9 mouse cellular contexts compared by ENCODE assay signal in the genomic region with DNA sequence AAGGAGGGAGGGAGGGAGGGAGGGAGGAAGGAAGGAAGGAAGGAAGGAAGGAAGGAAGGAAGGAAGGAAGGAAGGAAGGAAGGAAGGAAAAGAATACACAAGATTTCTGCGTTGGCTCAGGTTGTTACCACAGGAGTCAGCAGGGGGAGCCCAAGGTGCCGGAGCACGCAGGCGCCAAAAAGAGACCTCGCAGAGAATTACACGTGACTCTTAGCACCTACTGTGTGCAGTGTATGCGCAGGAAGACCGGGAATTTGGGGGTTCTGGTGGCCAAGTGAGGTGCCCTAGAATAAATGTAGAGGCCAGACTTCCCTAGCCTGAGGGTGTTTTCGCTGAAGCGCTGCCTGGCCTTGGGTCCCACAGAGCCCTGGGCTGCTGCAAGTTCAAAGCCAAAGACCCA.
DNase-seq lines count a peak whose midpoint lies in the region; ATAC-seq and TF ChIP-seq lines count a peak whose summit lies in the region.
"Had no signal": no experiment of that assay in that cellular context is flagged by ENCODE, and none has a peak within 500 bp of the region (broad histone marks: within the 10 kb centered on the region; RNA-seq: fewer than 3 reads in every experiment).

No protein-coding gene starts in this region.

- H3K27me3 ChIP-seq in heart, postnatal 0 days (ENCODE audit: control insufficient read depth, insufficient read depth, low read length): peaks cover 95% of the 10 kb centered on the region
- peaks cover 91% of the 10 kb centered on the region for H3K27me3 ChIP-seq in heart, embryonic 11.5 days (ENCODE audit: control insufficient read depth, insufficient read depth, low read length)
- peaks cover 55% of the 10 kb centered on the region for H3K27me3 ChIP-seq in lung, postnatal 0 days (replicated peaks; ENCODE audit: insufficient read depth, low read length)

- no peak for TF ChIP-seq POLR2A in olfactory bulb, adult 2 months (IDR thresholded peaks at IDR 0.05; ENCODE audit: insufficient read depth, low read depth, low read length)

- no peaks in the 10 kb centered on the region for H3K36me3 ChIP-seq in heart, postnatal 0 days (replicated peaks; ENCODE audit: control insufficient read depth, insufficient read depth, low read length)
- no peaks in the 10 kb centered on the region for H3K36me3 ChIP-seq in heart, embryonic 11.5 days (ENCODE audit: control insufficient read depth, insufficient read depth, low read length)
- H3K36me3 ChIP-seq in lung, postnatal 0 days (ENCODE audit: insufficient read depth, low read length): no peaks in the 10 kb centered on the region
- H3K36me3 ChIP-seq: stomach, embryonic 15.5 days had no signal

- no peak for DNase-seq in heart, postnatal 0 days (ENCODE audit: low spot score)
- no peak for DNase-seq in lung, postnatal 0 days (ENCODE audit: low spot score)
- DNase-seq in lung, postnatal 4 days: no peak
- DNase-seq in R1 (ENCODE audit: low read depth, low spot score) (peak; percentile 70), adipocyte (ENCODE audit: low spot score) (no peak)
- DNase-seq: gastrocnemius, postnatal 36 days had no signal

- H3K4me1 ChIP-seq in heart, postnatal 0 days (ENCODE audit: control insufficient read depth, insufficient read depth): no peaks in the 10 kb centered on the region
- H3K4me1 ChIP-seq in heart, embryonic 11.5 days (ENCODE audit: control insufficient read depth, insufficient read depth, low read length): no peaks in the 10 kb centered on the region
- no peaks in the 10 kb centered on the region for H3K4me1 ChIP-seq in lung, postnatal 0 days (ENCODE audit: insufficient read depth, low read depth, low read length)
- H3K4me1 ChIP-seq in olfactory bulb, adult 2 months (ENCODE audit: control insufficient read depth, insufficient read depth, low read length): peaks cover 23% of the 10 kb centered on the region
- H3K4me1 ChIP-seq: stomach, embryonic 15.5 days had no signal

- H3K27ac ChIP-seq in heart, postnatal 0 days (ENCODE audit: low read depth): no peak overlapping the region
- H3K27ac ChIP-seq in heart, embryonic 11.5 days (ENCODE audit: low read depth, low read length): no peak overlapping the region
- H3K27ac ChIP-seq in lung, postnatal 0 days (ENCODE audit: low read length): no peak overlapping the region
- no peak overlapping the region for H3K27ac ChIP-seq in olfactory bulb, adult 2 months (ENCODE audit: insufficient read depth, low read depth, low read length)
- H3K27ac ChIP-seq: stomach, embryonic 15.5 days had no signal

- H3K4me2 ChIP-seq in heart, postnatal 0 days (ENCODE audit: low read depth, low read length): no peak overlapping the region
- no peak overlapping the region for H3K4me2 ChIP-seq in heart, embryonic 11.5 days
- H3K4me2 ChIP-seq in lung, postnatal 0 days (replicated peaks; ENCODE audit: low read depth, low read length): no peak overlapping the region
- H3K4me2 ChIP-seq: stomach, embryonic 15.5 days had no signal

- 3% methylated on average over 10 of the region's 10 CpGs for WGBS in heart, postnatal 0 days
- 3% methylated on average over 10 of the region's 10 CpGs for WGBS in heart, embryonic 11.5 days (ENCODE audit: insufficient replicate concordance)
- WGBS in lung, postnatal 0 days: 6% methylated on average over 10 of the region's 10 CpGs
- 20% methylated on average over 10 of the region's 10 CpGs for WGBS in olfactory bulb, adult 2 months

- H3K9ac ChIP-seq in heart, postnatal 0 days (replicated peaks; ENCODE audit: low read depth, low read length): no peak overlapping the region
- H3K9ac ChIP-seq in heart, embryonic 11.5 days (ENCODE audit: low read depth, low read length): no peak overlapping the region
- H3K9ac ChIP-seq in lung, postnatal 0 days (replicated peaks; ENCODE audit: low read depth): no peak overlapping the region
- H3K9ac ChIP-seq: stomach, embryonic 15.5 days had no signal

- TF ChIP-seq EP300 in heart, postnatal 0 days (IDR thresholded peaks at IDR 0.05; ENCODE audit: low read depth): no peak
- no peak for TF ChIP-seq EP300 in lung, postnatal 0 days (IDR thresholded peaks at IDR 0.05)

- no peak overlapping the region for H3K4me3 ChIP-seq in heart, postnatal 0 days (ENCODE audit: low read depth, low read length)
- H3K4me3 ChIP-seq in heart, embryonic 11.5 days (ENCODE audit: low read depth, low read length): no peak overlapping the region
- H3K4me3 ChIP-seq in lung, postnatal 0 days (ENCODE audit: low read depth, low read length): no peak overlapping the region
- no peak overlapping the region for H3K4me3 ChIP-seq in olfactory bulb, adult 2 months (ENCODE audit: insufficient read depth, low read depth, low read length)
- H3K4me3 ChIP-seq: stomach, embryonic 15.5 days had no signal

- no peaks in the 10 kb centered on the region for H3K9me3 ChIP-seq in heart, postnatal 0 days (replicated peaks; ENCODE audit: control insufficient read depth, low read length)
- no peaks in the 10 kb centered on the region for H3K9me3 ChIP-seq in heart, embryonic 11.5 days (replicated peaks; ENCODE audit: control insufficient read depth, low read length)
- H3K9me3 ChIP-seq in lung, postnatal 0 days (ENCODE audit: low read length): no peaks in the 10 kb centered on the region
- H3K9me3 ChIP-seq: stomach, embryonic 15.5 days had no signal

- no peak for ATAC-seq in heart, postnatal 0 days (ENCODE audit: insufficient read depth, low read depth)
- no peak for ATAC-seq in heart, embryonic 11.5 days (replicated peaks; ENCODE audit: insufficient number of reproducible peaks, low FRiP score, low TSS enrichment)
- no peak for ATAC-seq in lung, postnatal 0 days

- peak; percentile 26 for TF ChIP-seq CTCF in heart, postnatal 0 days (IDR thresholded peaks at IDR 0.05; ENCODE audit: low read depth)
- TF ChIP-seq CTCF in lung, postnatal 0 days (IDR thresholded peaks at IDR 0.05): peak; percentile 47
- TF ChIP-seq CTCF in olfactory bulb, adult 2 months (IDR thresholded peaks at IDR 0.05; ENCODE audit: insufficient read depth, low read depth, low read length): peak; percentile 40; the same call in 1 of the 2 replicates
